Comparison of ENCODE assay signal across 8 mouse cellular contexts in genomic region chr1:184845111-184846071, GRCm38 (mm10). TPM values are rescaled to one million over a fixed set of nuclear protein-coding genes. Genes with fewer than 3 reads are reported as not detected.
A peak's percentile ranks its signal among the peaks of the same experiment; 100 is the strongest.
DNase-seq lines count a peak whose midpoint lies in the region; ATAC-seq lines count a peak whose summit lies in the region.

No protein-coding gene starts in this region.

- ATAC-seq in hindbrain, embryonic 14.5 days (ENCODE audit: low FRiP score), result peak; percentile 94

- 0 out of 2 replicates have a peak, but pooled peaks cover 2% of the 10 kb centered on the region for H3K36me3 ChIP-seq in hindbrain, embryonic 14.5 days (replicated peaks; ENCODE audit: control insufficient read depth, insufficient read depth)

- H3K4me2 ChIP-seq in hindbrain, embryonic 14.5 days (replicated peaks), result peak overlapping the region; percentile 74

- H3K4me1 ChIP-seq in hindbrain, embryonic 14.5 days (replicated peaks; ENCODE audit: control insufficient read depth, insufficient read depth, low read length), result peaks cover 21% of the 10 kb centered on the region

- peak overlapping the region; percentile 65 for H3K9ac ChIP-seq in hindbrain, embryonic 14.5 days

- peaks cover 14% of the 10 kb centered on the region; the same call in 1 of the 2 replicates for H3K27me3 ChIP-seq in hindbrain, embryonic 14.5 days (ENCODE audit: control insufficient read depth, insufficient read depth, low read length)

- DNase-seq in R1 (ENCODE audit: low read depth, low spot score), result peak; percentile 92
- peak; percentile 83 to 88 for DNase-seq in cerebellum, postnatal 25 days
- peak; percentile 61 to 80 for DNase-seq in frontal cortex, postnatal 25 days (ENCODE audit: low spot score in 2 of 2)
- peak; percentile 84 for DNase-seq in hindbrain, embryonic 14.5 days (ENCODE audit: low spot score)
- peak; percentile 83 to 86 for DNase-seq in layer of hippocampus, postnatal 36 days
- peak; percentile 94 for DNase-seq in lung, postnatal 25 days (ENCODE audit: low spot score)
- DNase-seq in retina, adult 2 months (ENCODE audit: low read depth, low spot score), result peak; percentile 72
- peak; percentile 88 for DNase-seq in thymus, postnatal 25 days

- peak overlapping the region; percentile 60 for H3K4me3 ChIP-seq in hindbrain, embryonic 14.5 days (replicated peaks; ENCODE audit: low read length)

- H3K27ac ChIP-seq in hindbrain, embryonic 14.5 days, result no peak overlapping the region

- under 1% methylated on average over 67 of the region's 67 CpGs for WGBS in hindbrain, embryonic 14.5 days

- no peaks in the 10 kb centered on the region for H3K9me3 ChIP-seq in hindbrain, embryonic 14.5 days (ENCODE audit: control insufficient read depth, low read length)

RNA-seq across cellular contexts. Expression of gene Marc2, which starts 0.9 kb away (rescaled TPM):
- 141 and 144 TPM in 2 replicates for polyA plus RNA-seq in hindbrain, embryonic 14.5 days (2014; fragmentation: Nextera tagmentation; extraction: Ambion mirVana)
- 100 to 1,000 TPM; 103 to 110 TPM for total RNA-seq in layer of hippocampus, postnatal 36 days (2021)

RNA-seq across cellular contexts. Expression of gene Marc1, which starts 34.3 kb away (rescaled TPM):
- 0.21 and 0.33 TPM in 2 replicates for polyA plus RNA-seq in hindbrain, embryonic 14.5 days (2014; fragmentation: Nextera tagmentation; extraction: Ambion mirVana)
- total RNA-seq in layer of hippocampus, postnatal 36 days (2021), result under 1 TPM in 1 of 2 experiments, not detected in 1; 0.25 TPM

RNA-seq across cellular contexts. Expression of gene C130074G19Rik, which starts 37.6 kb away (rescaled TPM):
- 1.1 and 1.5 TPM in 2 replicates for polyA plus RNA-seq in hindbrain, embryonic 14.5 days (2014; fragmentation: Nextera tagmentation; extraction: Ambion mirVana)
- total RNA-seq in layer of hippocampus, postnatal 36 days (2021), result 1 to 10 TPM; 7.0 to 8.1 TPM
